Mouse (Mus musculus) adrenal gland, adult (tissue): ENCODE measurements around the gene Smarca2.
"Not testable (repeated sequence)": the region's sequence is repeated elsewhere in the genome, so short reads cannot be mapped to it uniquely, and the experiment has no call there.

Experiments used
- DNase-seq, 2 experiments: peaks; one replicate each; pipeline ENCODE4 v3.0.0; 2022 to 2023; ENCODE audit warnings: low spot score in 1 of 2; ENCODE audit not compliant: inconsistent age in 2 of 2

Gene Smarca2

GRCm38 (mm10) chr19:26682731-26683130 is 77.9 kb downstream of the Smarca2 start:
- no peak for DNase-seq

GRCm38 (mm10) chr19:26683731-26684130 is 78.9 kb downstream of the Smarca2 start:
- DNase-seq, result no peak

GRCm38 (mm10) chr19:26690516-26690915 is 85.7 kb downstream of the Smarca2 start:
- no peak for DNase-seq

- no peak for DNase-seq
Measured at GRCm38 (mm10) chr19:26697107-26697506, 92.3 kb downstream of the Smarca2 start.

GRCm38 (mm10) chr19:26704545-26705209 is 99.8 kb downstream of the Smarca2 start:
- DNase-seq, result no peak

GRCm38 (mm10) chr19:26706910-26707309 is 102.1 kb downstream of the Smarca2 start:
- peak in 1 of 2 experiments; percentile 16 for DNase-seq

- DNase-seq, result no peak
Measured at GRCm38 (mm10) chr19:26709095-26709494, 104.2 kb downstream of the Smarca2 start.

GRCm38 (mm10) chr19:26711268-26711667 is 106.4 kb downstream of the Smarca2 start:
- DNase-seq, result no peak

- DNase-seq, result peak in 1 of 2 experiments; percentile 62
Measured at GRCm38 (mm10) chr19:26716217-26716616, 111.4 kb downstream of the Smarca2 start.

GRCm38 (mm10) chr19:26718221-26718620 is 113.4 kb downstream of the Smarca2 start:
- DNase-seq, result peak; percentile 53 to 89

GRCm38 (mm10) chr19:26719161-26719560 is 114.3 kb downstream of the Smarca2 start:
- DNase-seq, result no peak

- DNase-seq, result no peak
Measured at GRCm38 (mm10) chr19:26721741-26722140, 116.9 kb downstream of the Smarca2 start.

- DNase-seq, result no peak
Measured at GRCm38 (mm10) chr19:26723899-26724298, 119.0 kb downstream of the Smarca2 start.

GRCm38 (mm10) chr19:26724626-26725025 is 119.8 kb downstream of the Smarca2 start:
- no peak for DNase-seq

GRCm38 (mm10) chr19:26727796-26728195 is 122.9 kb downstream of the Smarca2 start:
- DNase-seq, result no peak

GRCm38 (mm10) chr19:26730486-26730885 is 125.6 kb downstream of the Smarca2 start:
- no peak for DNase-seq

GRCm38 (mm10) chr19:26731121-26731520 is 126.3 kb downstream of the Smarca2 start:
- no peak for DNase-seq

GRCm38 (mm10) chr19:26731809-26732208 is 127.0 kb downstream of the Smarca2 start:
- DNase-seq, result peak in 1 of 2 experiments; percentile 69

GRCm38 (mm10) chr19:26733055-26733454 is 128.2 kb downstream of the Smarca2 start:
- DNase-seq, result no peak

GRCm38 (mm10) chr19:26733546-26734100 is 128.8 kb downstream of the Smarca2 start:
- no peak for DNase-seq

GRCm38 (mm10) chr19:26734704-26735109 is 129.9 kb downstream of the Smarca2 start:
- DNase-seq, result no peak

- DNase-seq, result not testable (repeated sequence)
Measured at GRCm38 (mm10) chr19:26745021-26745420, 140.2 kb downstream of the Smarca2 start.

- no peak for DNase-seq
Measured at GRCm38 (mm10) chr19:26745567-26745966, 140.7 kb downstream of the Smarca2 start.
